Mouse (Mus musculus) liver, embryonic 14.5 days (tissue): ENCODE data around the gene Cntf. TPM values are rescaled to one million over a fixed set of nuclear protein-coding genes. Genes with fewer than 3 reads are reported as not detected.

Experiments
- ATAC-seq: fragments of 200-750 bp; cut with Nextera tagmentation; 2 replicates; pipeline ENCODE4 v1.8.0; 2017; ENCODE audit warnings: moderate number of reproducible peaks, mild to moderate bottlenecking, moderate library complexity; ENCODE audit not compliant: insufficient read depth
- DNase-seq, 3 experiments: peaks; one replicate each; pipeline ENCODE4 v3.0.0-alpha.2; 2012 to 2013; ENCODE audit warnings: low read depth in 3 of 3, low spot score in 3 of 3
- H3K27ac ChIP-seq: fragments of 300-500 bp; sonication (generic); 2 replicates; pipeline ENCODE4 v1.5.1; 2014; ENCODE audit warnings: moderate library complexity, mild to moderate bottlenecking, control low read depth, inconsistent platforms
- H3K27me3 ChIP-seq: fragments of 300-500 bp; sonication (generic); 2 replicates; pipeline ENCODE4 v1.6.1; 2014; ENCODE audit warnings: mild to moderate bottlenecking, low read length, moderate library complexity; ENCODE audit not compliant: control insufficient read depth, insufficient read depth
- H3K36me3 ChIP-seq: fragments of 300-500 bp; sonication (generic); replicated peaks from 2 replicates; pipeline ENCODE4 v1.6.1; 2014; ENCODE audit warnings: low read depth; ENCODE audit not compliant: control insufficient read depth, insufficient read depth
- H3K4me1 ChIP-seq, 2 experiments: fragments of 200-500 bp in 1 of 2; fragments of 300-500 bp in 1 of 2; sonication (generic) in 1 of 2; replicated peaks; 2 replicates each; pipeline ENCODE4 v1.6.1; 2012 to 2014; ENCODE audit warnings: antibody characterized with exemption in 1 of 2, inconsistent platforms in 1 of 2, low read length in 1 of 2; ENCODE audit not compliant: control insufficient read depth in 2 of 2, insufficient read depth in 2 of 2
- H3K4me2 ChIP-seq: fragments of 300-500 bp; sonication (generic); 2 replicates; pipeline ENCODE4 v1.6.1; 2014; ENCODE audit warnings: low read depth, mild to moderate bottlenecking, control low read depth, moderate library complexity
- H3K4me3 ChIP-seq, 2 experiments: fragments of 200-500 bp in 1 of 2; fragments of 300-500 bp in 1 of 2; sonication (generic) in 1 of 2; 2 replicates each; pipeline ENCODE4 v1.5.1; 2012 to 2014; ENCODE audit warnings: low read depth in 2 of 2, low read length in 2 of 2, mild to moderate bottlenecking in 2 of 2, control low read depth in 1 of 2, inconsistent platforms in 1 of 2, moderate library complexity in 1 of 2; ENCODE audit not compliant: insufficient read depth in 1 of 2
- H3K9ac ChIP-seq: fragments of 300-500 bp; sonication (generic); replicated peaks from 2 replicates; pipeline ENCODE4 v1.6.1; 2014; ENCODE audit warnings: mild to moderate bottlenecking, control low read depth, moderate library complexity
- H3K9me3 ChIP-seq: fragments of 300-500 bp; sonication (generic); 2 replicates; pipeline ENCODE4 v1.6.1; 2016; ENCODE audit warnings: low read length, mixed read lengths; ENCODE audit not compliant: control insufficient read depth
- CTCF ChIP-seq: IDR thresholded peaks from 2 replicates; pipeline ENCODE4 v1.5.1; 2016; ENCODE audit warnings: antibody characterized with exemption, low read depth, control low read depth
- EP300 ChIP-seq: IDR thresholded peaks from 2 replicates; pipeline ENCODE4 v1.6.1; 2016; ENCODE audit warnings: antibody characterized with exemption, low read depth
- WGBS: fragments of 180-500 bp; shearing (Covaris S2); extraction: QIAGEN DNeasy Blood & Tissue Kit; methylation state at CpG from one replicate; pipeline ENCODE4 v1.1.7; 2014; ENCODE audit not compliant: insufficient replicate concordance; 5-methylcytosine and 5-hydroxymethylcytosine counted together
- polyA plus RNA-seq, 2 experiments: library from polyadenylated mRNA; depleted of rRNA in 1 of 2; stranded (reverse) in 1 of 2; unstranded in 1 of 2; fragments of >200 nt; fragmentation: Nextera tagmentation in 1 of 2; extraction: Ambion mirVana in 1 of 2; gene quantifications; 2 replicates each; pipeline versions ENCODE4 v1.2.1 to v1.2.3; 2012 to 2014

The Cntf gene
- polyA plus RNA-seq, 2 experiments: 0.72 to 1.8 TPM

- 89% methylated on average over 5 of the region's 5 CpGs for WGBS
- H3K4me2 ChIP-seq: no peak overlapping the region
- H3K27me3 ChIP-seq: no peaks in the 10 kb centered on the region
- TF ChIP-seq EP300: no peak
- no peak for TF ChIP-seq CTCF
- no peaks in the 10 kb centered on the region for H3K9me3 ChIP-seq
- H3K4me3 ChIP-seq: no peak overlapping the region
- H3K36me3 ChIP-seq: peaks cover 50% of the 10 kb centered on the region
- ATAC-seq (no peak), DNase-seq (no peak)
- no peaks in the 10 kb centered on the region for H3K4me1 ChIP-seq
- no peak overlapping the region for H3K9ac ChIP-seq
- H3K27ac ChIP-seq: no peak overlapping the region
Observed at GRCm38 (mm10) chr19:12770888-12771287, 5.5 kb upstream of the Cntf start.

DNA sequence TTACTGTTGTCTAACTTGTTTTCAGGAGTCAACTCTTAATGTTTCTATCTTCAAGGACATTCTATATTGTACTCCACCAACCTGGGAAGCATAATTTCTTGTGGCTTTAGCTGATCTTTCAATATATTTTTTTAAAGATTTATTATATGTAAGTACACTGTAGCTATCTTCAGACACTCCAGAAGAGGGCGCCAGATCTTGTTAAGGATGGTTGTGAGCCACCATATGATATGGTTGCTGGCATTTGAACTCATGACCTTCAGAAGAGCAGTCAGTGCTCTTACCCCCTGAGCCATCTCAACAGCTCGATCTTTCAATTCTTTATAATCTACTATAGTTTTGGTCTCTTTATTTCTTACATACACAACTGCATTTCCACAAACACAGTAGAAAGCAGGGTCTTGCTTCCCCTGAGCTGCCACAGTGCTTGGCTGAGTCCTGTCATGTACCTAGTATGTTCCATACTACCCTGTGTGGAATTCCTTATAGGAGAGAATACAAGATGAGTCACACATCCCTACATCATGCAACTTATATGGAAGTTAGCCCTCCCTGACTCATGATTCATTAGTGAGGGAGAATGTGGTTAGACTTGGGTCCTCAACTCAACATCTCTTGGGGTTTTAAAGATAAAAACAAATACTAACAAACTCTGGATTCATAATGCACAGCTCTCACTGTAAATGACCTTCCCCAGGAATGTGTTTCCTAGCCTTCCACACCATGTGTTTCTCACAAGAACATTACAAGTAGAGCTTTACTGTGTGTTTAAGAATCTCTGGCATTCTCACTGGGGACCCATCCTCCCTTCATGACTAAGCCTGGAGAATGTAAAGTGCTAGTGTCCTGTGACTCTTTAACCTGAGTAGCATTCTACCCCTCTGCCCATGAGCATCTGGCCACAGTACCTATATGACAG lies 3.0 kb downstream of the Cntf start:
- ATAC-seq (no peak), DNase-seq (no peak)
- H3K4me2 ChIP-seq: no peak overlapping the region
- TF ChIP-seq CTCF (peak; percentile 55), EP300 (no peak)
- H3K27me3 ChIP-seq: no peaks in the 10 kb centered on the region
- no peak overlapping the region for H3K27ac ChIP-seq
- H3K4me1 ChIP-seq: no peaks in the 10 kb centered on the region
- whole genome bisulfite sequencing: 39% methylated on average over 2 of the region's 2 CpGs
- peaks cover 24% of the 10 kb centered on the region for H3K36me3 ChIP-seq
- no peaks in the 10 kb centered on the region for H3K9me3 ChIP-seq
- H3K9ac ChIP-seq: no peak overlapping the region
- no peak overlapping the region for H3K4me3 ChIP-seq

GRCm38 (mm10) chr19:12759656-12760055 lies 5.8 kb downstream of the Cntf start:
- H3K4me3 ChIP-seq: no peak overlapping the region
- WGBS: 62% methylated on average over 2 of the region's 2 CpGs
- no peak overlapping the region for H3K4me2 ChIP-seq
- H3K27me3 ChIP-seq: no peaks in the 10 kb centered on the region
- H3K36me3 ChIP-seq: peaks cover 12% of the 10 kb centered on the region
- no peak overlapping the region for H3K27ac ChIP-seq
- no peaks in the 10 kb centered on the region for H3K4me1 ChIP-seq
- no peaks in the 10 kb centered on the region for H3K9me3 ChIP-seq
- ATAC-seq: no peak
- H3K9ac ChIP-seq: no peak overlapping the region
- no peak for DNase-seq
- TF ChIP-seq CTCF: no peak
- TF ChIP-seq EP300: no peak

DNA sequence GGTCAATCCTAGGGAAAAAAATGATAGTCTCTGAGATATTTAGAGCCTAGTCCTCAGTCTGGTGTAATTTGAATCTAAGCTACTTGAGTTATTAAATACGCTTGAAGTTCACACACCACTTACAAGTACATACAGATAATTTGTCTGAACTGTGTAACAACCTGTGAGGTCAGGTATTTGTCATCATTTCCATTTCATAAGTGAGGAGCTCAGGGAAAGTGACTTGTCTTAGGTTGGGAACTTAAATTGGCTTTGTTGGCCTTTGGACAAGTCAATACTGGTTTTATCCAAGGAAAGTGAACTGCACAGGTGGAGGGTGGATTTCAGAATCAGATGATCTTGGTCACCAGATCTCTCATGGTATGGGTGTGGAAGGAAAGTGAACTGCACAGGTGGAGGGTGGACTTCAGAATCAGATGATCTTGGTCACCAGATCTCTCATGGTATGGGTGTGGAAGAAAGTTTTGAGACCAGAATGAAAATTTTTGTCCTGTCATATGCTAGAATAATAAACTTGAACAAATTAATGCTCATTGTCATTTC lies 6.4 kb downstream of the Cntf start:
- TF ChIP-seq CTCF (no peak), EP300 (no peak)
- WGBS: 70% methylated on average over 1 of the region's 1 CpGs
- no peak for DNase-seq

DNA sequence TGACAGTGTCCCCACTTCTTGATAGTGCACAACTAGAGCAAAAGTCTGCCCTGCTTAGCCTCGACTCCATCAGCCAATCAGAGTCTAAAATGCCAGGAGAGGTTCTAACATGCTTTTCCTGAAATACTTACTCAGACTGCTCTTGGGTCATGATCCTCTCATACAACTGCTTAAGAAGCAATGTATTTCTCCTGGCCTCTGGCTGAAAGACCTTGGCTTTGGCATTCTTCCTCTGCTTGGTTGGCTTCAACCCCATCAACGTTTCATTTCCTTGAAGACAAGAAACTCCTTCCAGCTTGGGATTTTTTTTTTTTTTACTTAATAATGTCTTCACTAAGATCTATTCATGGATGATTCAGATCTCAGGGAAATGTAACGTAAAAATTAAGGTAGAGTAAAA lies 9.1 kb downstream of the Cntf start:
- 53% methylated on average over 3 of the region's 3 CpGs for WGBS
- Histone ChIP-seq H3K4me1 (no peaks in the 10 kb centered on the region), H3K27me3 (no peaks in the 10 kb centered on the region), H3K36me3 (no peaks in the 10 kb centered on the region), H3K9ac (no peak overlapping the region), H3K4me2 (no peak overlapping the region), H3K27ac (no peak overlapping the region), H3K9me3 (no peaks in the 10 kb centered on the region), H3K4me3 (no peak overlapping the region)
- DNase-seq (no peak), ATAC-seq (no peak)
- TF ChIP-seq CTCF (no peak), EP300 (no peak)

More for the DNA sequence above, 6.4 kb downstream of the Cntf start:
- no peak for ATAC-seq
- no peaks in the 10 kb centered on the region for H3K27me3 ChIP-seq
- no peaks in the 10 kb centered on the region for H3K4me1 ChIP-seq
- peaks cover 8% of the 10 kb centered on the region for H3K36me3 ChIP-seq
- H3K9me3 ChIP-seq: no peaks in the 10 kb centered on the region
- no peak overlapping the region for H3K4me3 ChIP-seq
- no peak overlapping the region for H3K4me2 ChIP-seq
- H3K27ac ChIP-seq: no peak overlapping the region
- no peak overlapping the region for H3K9ac ChIP-seq
